Mouse (Mus musculus) adrenal gland, postnatal 25 days (tissue): ENCODE measurements around the gene Foxe1. TPM values are rescaled to one million over a fixed set of nuclear protein-coding genes. Genes with fewer than 3 reads are reported as not detected.

ENCODE experiments used
- total RNA-seq: library from RNA; stranded (reverse); gene quantifications from 2 replicates; pipeline ENCODE4 v1.2.3, GENCODE M21; 2021

Gene Foxe1
- total RNA-seq, 1 experiment from 2014 or later = not detected

Other genes with a start within 250 kb of the Foxe1 start
- 49.4 and 51.9 TPM in 2 replicates for gene Ncbp1, start 205.0 kb upstream of the Foxe1 start, total RNA-seq
- 32.7 and 34.7 TPM in 2 replicates for gene Tstd2, start 204.9 kb upstream of the Foxe1 start, total RNA-seq
- 25.5 and 26.4 TPM in 2 replicates for gene Xpa, start 147.3 kb upstream of the Foxe1 start, total RNA-seq
- 7.5 and 9.9 TPM in 2 replicates for gene Trmo, start 45.8 kb downstream of the Foxe1 start, total RNA-seq
- not detected in 2 replicates for gene Hemgn, start 69.9 kb downstream of the Foxe1 start, total RNA-seq
- gene Anp32b, start 107.3 kb downstream of the Foxe1 start, total RNA-seq = 140 and 161 TPM in 2 replicates
- gene Nans, start 145.6 kb downstream of the Foxe1 start, total RNA-seq = 35.0 and 38.5 TPM in 2 replicates
- 3.3 and 5.1 TPM in 2 replicates for gene Trim14, start 192.5 kb downstream of the Foxe1 start, total RNA-seq